Mouse (Mus musculus) cerebellum, adult 8-10 months (tissue): Measurements from ENCODE around the gene Klhl12.
A peak's percentile ranks its signal among the peaks of the same experiment; 100 is the strongest.
"Not testable (repeated sequence)": the region's sequence is repeated elsewhere in the genome, so short reads cannot be mapped to it uniquely, and the experiment has no call there.

Source experiments
- DNase-seq: peaks from one replicate; pipeline ENCODE4 v3.0.0; 2022

The Klhl12 gene

DNA sequence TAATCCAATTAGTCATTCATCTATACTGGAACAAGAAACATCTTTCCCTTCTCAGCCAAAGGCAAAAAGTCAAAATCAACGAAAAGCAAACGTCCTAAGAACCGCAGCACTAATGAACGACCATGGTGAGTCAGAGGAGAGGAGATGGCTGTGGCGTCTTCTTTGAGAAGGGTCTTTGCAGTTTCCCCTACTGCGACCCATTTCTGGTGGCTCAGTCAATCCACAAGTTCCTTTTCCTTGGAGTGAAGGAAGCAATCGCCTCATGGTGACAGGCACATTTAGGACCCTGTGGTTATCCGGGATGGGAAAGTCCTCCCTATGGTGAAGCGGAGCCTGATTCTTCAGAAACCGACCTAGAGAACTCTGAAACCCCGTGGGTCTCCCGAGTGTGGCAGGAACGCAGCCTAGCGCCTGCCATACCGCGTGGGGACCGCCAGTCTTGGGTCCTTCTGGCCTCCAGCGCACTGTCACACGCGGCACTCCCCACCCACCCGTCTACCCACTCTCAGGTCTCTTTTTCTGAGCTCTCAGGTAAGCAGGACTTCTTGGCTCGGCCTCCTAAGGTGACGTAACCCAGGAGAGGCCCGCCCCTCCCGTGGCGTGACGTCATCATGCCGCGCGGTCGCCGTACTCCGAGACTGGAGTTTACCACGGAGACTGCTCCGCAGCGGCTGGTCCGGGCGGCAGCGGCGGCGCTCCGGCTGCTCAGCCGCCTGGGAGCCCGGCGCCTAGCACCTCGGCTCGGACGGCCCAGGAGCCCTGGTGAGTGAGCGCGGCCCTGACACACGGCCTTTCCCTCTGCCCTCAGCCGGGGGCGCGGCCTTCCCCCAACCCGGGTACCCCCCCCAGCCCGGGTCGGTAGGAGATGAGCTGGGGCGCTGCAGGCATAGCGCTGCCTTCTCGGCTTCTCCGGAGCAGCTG lies at the start of gene Klhl12:
Gene Klhl12 (plus strand): TSS at position 628 of the 921 bp plus-strand sequence.
- peak; percentile 98 for DNase-seq

DNA sequence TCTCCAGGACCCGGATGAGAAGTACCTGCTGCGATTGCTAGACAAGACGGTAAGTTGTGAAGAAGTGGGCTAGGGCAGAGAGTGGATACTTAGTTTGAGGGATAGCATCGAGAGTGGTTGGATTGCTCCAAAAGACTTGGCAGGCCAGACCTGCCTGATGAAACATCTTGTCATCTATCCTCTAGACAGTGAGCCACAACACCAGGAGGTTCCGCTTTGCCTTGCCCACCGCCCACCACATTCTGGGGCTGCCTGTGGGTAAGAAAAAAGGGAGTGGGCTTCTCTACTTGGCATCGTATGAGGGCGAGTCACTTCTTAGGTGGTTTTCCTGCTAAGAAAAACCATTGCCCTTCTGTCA lies 48.9 kb upstream of the Klhl12 start:
- DNase-seq, result no peak

DNA sequence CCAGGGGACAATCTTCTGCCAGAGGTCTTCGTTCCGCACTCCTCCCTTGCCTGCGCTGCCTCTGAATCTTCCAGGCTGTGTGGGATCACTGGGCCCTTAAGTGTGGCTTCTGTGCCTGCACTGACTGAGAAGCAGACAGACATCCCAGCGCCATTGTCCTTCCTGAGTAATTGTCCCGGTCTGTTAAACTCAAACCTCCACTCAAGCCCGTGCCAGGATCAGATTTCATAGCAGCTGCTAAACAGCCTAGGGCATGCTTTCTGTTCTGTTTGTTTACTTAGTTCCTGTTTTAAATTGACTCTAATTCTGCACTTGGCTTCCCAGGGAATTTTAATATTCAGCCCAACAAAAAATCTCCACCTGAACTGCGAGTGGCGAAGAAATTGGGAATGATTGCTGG lies 47.3 kb upstream of the Klhl12 start:
- DNase-seq, result no peak

DNA sequence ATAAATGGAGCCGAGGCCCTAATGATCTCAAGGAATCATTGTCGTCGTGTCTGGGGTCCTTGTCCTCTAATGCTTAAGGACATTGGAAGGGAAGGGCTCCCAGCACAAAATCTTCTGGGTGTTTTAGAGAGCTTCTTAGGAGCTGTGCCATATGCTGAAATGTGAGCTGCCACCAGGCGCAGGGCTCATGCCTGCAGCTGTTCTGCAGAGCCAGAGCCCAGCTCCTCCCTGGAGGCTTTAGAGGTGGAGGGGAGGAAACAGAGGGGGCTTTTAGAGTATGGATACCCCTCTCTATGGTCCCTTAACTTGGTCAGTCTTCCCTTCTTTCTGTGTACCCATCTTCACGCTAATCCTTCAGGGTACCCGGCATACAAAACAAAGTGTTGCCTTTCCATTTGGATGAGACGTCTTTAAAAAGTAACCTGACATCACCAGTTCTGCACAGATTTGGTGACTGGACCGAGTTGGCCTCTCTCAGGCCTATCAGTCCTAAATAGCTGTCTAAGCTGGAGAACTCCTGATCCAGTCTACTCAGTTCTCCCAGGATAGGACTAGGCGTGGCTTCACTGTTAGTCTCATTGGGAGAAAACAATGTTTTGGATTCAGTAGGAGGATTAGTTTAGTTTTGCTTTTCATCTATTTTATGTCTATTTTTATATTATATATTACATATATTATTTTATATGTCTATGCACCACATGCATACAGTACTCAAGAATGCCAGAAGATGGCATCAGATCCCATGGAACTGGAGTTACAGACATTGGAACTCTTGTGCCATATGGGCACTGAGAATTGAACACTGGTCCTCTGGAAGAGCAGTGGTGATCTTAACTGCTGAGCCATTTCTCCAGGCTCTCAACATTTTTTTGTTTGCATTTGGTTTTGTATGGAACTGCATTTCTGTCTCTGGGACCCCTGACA lies 43.4 kb upstream of the Klhl12 start:
- DNase-seq, result no peak

DNA sequence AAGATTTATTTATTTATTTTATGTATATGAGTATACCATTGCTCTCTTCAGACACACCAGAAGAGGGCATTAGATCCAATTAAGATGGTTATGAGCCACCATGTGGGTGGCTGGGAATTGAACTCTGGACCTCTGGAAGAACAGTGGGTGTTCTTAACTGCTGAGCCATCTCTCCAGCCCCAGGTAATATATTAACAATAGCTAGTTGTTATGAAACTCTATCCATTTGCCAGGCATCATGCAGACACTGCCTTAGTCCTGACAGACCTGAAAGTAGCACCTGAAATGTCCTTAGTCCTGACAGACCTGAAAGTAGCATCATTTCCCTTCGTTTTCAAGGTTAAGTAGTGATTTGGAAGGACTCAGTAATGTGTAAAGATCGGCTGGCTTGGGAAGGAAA lies 41.3 kb upstream of the Klhl12 start:
- DNase-seq, result no peak

DNA sequence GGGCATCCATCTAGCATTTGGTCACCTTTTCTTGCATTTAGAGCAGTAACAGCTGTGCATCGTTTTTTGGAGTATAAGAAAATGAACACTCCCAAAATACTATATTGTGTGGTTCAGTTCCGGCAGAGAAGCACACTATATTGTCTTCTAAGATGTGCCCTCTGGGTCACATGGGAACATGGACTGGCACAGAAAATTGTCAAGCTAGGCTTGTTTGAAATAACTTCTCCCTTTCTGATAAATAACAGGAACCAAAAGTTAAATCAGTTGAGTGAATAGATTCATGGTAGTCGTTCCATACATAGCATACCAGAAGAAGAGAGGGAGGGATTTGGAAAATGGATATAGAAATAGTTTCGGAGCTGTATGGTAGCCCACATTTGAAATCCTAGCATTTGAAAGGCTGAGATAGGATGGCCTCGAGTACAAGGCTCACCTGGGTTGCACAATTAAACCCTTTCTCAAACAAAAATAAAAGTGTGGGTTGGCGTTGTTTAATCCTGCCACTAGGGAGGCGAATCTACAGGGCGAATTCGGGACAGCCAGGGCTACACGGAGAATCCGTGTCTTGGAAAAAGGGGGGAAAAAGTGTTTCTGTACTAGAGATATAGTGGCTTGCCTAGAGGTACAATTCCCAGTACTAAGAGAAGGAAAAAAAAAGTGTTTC lies 40.7 kb upstream of the Klhl12 start:
- DNase-seq, result no peak

DNA sequence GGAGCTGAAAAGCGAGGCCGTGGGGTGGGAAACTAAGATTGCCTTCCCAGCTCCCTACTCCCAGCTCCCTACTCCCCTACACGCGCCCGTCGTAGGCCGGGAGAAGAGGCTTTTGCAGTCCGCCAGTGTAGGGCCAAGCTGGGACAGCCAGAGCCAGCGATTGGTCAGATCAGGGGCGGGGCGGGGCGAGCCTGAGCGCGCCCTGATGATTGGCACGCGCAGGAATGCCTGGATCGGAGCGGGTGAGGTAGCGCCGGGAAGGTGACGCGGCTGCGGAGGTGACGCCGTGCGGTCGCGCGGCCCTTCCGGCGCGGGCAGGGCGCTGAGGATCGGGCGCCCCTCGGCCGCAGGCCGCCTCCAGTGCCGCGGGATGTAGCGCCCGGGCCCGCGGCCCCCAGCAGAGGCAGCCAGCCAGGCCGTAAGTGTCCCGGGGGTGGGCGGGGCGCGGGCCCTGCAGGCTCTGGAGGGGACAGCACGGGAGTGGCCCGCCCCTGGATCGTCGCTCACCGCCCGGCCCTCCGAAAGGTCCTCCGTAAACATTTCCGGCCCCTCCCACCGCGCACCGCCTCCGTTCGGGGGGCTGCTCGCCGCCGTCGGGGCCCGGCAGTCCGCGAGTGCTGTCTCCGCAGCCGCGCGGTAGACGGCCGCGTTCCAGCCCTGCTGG lies 40.0 kb upstream of the Klhl12 start, which contains the start of gene Adipor1:
Gene Adipor1 (plus strand): TSS at position 211 of the 664 bp plus-strand sequence.
- peak; percentile 96 for DNase-seq

DNA sequence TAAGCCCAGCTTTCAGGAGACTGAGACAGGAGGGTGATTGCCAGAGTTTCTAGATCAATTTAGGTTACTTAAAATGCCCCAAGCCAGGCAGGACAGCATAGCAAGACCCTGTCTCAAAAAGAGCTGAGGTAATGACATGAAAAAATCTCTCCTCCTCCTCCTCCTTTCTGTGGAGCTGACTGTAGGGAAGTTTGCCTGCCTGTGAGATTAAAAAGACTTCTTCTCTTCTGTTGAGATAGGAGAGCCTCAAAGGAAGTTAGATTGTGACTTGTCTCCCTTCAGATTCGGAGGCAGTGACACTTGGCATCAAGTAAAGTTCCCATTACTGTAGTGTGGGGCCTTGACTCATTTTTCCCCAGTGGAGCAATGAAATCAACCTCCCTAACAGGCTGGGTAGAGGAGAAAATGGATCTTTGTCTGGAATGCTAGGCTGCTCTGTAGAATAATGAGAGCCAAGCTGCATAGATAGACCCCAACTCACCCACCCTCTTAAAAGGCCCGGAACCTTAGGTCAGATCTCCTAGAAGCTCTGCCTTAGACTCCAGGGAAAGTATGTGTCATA lies 36.8 kb upstream of the Klhl12 start:
- no peak for DNase-seq

DNA sequence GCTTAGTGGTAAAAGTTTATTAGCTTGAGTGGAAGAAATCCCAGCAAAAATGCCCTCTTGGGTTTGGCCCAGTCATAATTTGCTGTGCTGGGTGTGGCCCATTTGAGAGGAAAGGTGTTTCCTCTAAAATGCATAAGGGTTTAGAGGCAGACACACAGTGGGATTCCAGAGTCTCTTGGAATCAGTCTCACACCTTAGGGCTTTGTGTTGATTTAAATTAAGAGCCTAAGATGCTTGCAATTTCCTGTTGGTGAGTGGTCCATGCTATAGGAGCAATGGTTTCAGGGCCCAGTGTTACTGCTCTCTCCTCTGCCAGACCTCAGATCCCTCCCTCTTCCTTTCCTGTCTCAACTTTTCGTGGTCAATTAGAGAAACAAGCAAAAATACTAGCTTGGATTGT lies 36.2 kb upstream of the Klhl12 start:
- DNase-seq, result no peak

DNA sequence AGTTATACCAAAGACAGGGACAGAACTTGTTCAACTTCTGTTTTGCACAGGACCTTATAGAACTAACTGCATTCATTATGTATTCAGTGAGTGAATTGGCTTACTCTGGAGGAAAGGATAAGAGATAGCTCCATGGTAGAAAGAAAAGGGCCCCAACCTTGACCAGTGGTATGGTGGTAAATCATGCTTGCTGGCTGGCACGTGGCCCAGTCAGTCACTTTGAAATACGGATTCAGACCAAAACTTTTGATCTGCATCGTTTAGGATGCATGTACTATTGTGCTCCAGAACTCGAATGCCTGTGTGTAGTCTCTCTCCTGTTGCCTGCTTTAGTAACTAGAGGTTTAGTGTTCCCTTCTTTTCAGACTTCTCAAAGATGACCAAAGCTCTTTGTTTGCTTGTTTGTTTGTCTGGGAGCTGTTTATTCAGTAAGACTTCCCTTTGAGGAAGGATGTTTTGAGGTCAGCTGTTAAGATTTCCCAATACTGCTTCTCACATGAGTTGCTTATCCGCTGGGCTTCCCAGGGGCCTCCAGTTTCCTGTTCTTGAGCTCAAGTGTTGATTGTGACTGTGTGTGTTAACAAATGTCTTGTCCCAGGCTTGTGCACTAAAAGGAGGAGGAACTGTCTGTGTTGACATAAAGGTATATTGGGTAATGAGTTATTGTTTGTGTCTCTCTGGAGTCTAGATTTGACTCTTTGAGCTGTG lies 35.4 kb upstream of the Klhl12 start:
- no peak for DNase-seq

DNA sequence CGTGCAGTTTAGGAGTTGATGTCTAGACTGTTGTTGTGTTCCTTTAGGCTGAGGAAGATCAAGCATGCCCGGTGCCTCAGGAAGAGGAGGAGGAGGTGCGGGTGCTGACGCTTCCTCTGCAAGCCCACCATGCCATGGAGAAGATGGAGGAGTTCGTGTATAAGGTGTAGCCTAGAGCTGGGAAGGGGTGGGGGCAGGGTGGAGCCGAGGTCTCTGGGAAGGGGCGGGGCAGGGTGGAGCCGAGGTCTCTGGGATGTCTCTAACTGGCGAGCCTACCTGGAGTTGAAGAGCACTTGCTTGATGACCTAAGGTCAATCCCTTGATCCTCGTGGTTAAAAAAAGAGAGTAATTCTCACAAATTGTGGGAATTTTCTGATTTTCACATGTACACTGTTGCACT lies 31.4 kb upstream of the Klhl12 start:
- DNase-seq, result no peak

DNA sequence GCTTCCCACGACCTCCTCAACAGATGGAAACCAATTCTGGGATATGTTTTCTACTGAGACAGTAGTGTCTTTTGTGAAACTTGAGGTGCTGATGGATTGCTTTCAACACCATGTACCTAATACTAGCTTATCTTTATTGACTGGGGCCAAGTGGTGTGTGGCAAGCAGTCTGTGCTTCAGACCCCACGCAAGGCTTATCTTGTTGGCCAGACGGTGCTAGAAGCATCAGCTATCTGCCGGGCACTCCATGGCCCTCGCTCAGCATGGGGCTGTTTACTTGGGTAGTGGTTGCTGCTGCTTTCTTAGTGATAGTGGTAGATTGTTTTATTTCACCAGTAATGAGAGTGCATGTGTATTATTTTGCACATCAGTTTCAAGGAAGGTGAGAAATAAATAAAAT lies 29.0 kb upstream of the Klhl12 start:
- DNase-seq, result no peak

DNA sequence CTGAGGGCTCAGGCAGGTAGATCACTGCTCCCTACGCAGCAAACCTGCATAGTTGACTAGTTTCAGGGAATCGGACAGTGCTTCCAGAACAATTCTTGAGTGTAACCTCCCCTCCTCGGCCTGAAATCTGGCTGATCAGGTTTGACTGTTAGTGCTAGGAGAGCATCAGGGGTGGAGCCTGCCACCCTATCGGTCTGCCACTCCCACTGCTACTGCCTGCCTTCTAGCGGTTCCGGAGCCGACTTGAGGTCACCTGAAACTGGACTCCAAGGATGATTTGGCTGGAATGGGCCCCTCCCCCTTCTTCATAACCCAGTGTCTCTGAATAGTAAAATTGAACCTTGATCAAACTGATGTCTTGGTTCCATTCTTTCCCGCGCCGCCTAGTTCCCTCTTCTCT lies 22.3 kb upstream of the Klhl12 start:
- no peak for DNase-seq

DNA sequence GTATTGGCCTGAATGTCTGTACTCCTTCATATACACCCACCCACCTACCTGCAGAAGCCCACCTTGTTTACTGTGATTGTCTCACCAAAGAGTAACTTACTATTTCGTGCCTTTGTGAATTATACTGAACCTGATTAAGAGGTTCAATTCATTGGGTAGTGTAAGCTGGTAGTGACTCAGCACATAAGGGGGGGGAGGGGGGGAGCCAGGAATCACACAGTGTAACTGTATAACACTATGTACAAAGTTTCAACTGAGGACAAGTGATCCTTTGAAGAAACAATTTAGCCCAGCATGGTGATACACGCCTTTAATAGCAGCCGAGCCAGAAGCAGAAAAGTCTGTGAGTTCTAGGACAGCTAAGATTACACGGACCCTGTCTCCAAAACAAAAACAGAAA lies 21.9 kb upstream of the Klhl12 start:
- no peak for DNase-seq

DNA sequence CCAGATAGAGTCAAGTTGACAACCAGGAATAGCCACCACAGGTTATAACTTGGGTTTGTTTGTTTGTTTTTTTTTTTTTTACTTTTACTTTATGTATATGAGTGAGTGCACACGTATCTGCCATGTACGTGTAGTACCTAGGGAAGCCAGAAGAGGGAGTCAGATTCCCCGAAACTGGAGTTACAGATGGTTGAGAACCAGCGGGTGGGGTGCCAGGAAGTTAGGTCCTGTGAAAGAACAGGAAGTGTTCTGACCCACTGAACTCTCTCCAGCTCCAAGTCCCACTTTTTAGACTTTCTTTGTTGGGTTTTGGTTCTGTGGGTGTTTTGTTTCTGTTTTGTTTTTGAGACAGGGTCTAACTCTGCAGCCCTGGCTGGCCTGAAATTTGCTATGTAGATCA lies 19.9 kb upstream of the Klhl12 start:
- DNase-seq, result no peak

DNA sequence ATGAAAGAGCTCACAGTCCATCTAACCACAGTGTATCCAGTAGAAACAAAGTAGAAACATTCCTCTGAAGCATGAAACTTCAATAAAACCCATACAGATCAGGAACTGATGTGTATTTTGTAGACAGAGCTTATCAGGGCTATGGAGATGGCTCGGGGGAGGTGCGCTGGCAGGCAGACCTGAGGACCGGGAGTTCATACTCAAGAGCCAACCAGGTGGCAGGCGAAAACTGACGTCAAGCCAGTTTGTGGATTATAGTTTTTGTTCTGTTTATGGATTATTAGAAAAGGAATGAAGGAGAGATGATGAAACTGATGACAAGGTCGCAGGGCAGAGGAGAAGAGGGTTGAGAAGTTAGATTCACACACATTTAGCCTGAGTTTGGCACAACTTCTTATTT lies 14.9 kb upstream of the Klhl12 start:
- no peak for DNase-seq

DNA sequence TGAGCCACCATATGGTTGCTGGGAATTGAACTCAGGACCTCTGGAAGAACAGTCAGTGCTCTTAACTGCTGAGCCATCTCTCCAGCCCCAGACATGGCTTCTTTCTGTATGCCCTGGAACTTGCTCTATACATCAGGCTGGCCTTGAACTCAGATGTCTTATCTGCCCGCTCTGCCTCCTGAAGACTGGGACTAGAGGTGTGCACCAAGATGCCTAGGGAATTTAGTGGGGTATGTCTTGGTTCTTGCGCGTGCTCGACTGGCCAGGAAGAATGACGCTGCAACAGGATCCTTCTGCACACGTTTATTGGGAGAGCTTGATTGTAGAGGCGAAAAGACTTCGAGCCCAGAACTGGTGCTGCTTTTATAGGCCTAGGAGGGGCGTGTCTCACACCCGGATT lies 13.6 kb upstream of the Klhl12 start:
- DNase-seq, result not testable (repeated sequence)

DNA sequence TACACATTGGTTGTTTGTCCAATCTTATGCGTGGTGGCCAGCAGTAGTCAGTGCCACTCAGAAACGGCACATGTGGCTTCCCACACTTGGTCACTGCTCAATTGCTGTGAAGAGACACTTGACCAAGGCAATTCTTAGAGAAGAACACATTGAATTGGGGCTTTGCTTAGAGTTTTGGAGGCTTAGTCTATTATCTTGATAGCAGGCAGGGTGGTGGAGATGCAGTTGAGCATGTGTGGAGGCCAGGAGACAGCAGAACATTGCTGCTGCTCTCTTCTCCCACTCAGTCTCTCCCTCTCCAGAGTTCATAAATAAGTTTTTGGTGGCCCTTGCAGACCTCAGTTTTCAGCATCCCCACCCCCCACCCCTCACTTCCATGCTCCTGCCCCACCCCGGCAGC lies 12.9 kb upstream of the Klhl12 start:
- no peak for DNase-seq

DNA sequence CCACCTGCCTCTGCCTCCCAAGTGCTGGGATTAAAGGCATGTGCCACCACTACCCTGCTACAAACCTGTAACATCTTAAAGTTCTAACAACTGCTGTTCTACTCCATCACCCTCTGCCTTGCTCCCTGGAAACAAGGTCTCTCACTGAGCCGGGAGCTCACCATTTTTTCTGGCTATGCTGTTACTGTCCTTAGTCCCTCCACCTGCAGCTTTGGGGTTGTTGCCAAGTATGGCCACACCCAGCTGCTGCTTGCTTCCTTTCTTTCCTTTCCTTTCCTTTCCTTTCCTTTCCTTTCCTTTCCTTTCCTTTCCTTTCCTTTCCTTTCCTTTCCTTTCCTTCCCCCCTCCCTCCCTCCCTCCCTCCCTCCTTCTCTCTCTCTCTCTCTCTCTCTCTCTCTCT lies 12.0 kb upstream of the Klhl12 start:
- DNase-seq, result not testable (repeated sequence)

DNA sequence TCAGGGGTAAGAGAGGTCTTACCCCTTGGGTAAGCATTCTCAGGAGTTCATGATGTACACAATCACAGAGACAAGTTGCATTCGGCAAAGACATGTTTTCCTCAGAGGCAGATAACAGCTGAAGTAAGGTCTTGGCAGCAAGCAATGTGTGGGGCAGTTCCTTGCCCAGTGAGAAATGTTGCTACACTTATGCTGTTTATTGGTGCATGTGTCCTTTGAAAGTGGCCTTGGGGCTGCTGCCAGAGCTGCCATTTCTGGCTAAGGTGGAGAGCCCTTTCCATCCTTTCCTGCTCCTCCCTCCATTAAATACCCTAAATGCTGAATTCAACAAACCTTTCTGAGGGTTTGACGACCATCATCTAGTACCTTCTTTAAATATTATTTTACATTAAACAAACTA lies 9.9 kb upstream of the Klhl12 start:
- DNase-seq, result no peak

DNA sequence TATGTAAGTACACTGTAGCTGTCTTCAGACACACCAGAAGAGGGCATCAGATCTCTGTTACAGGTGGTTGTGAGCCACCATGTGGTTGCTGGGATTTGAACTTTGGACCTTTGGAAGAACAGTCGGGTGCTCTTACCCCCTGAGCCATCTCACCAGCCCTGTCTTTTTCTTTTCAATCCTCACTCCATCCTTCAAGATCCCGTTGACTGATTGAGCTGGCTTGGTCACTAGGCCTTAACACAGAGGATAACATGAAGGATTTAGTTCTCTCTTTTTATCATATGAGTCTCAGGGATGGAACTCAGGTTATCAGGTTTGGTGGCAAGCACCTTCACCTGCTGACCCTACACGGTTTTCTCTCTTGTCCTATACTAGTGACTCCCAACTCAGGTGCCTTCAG lies 6.8 kb upstream of the Klhl12 start:
- DNase-seq, result not testable (repeated sequence)

DNA sequence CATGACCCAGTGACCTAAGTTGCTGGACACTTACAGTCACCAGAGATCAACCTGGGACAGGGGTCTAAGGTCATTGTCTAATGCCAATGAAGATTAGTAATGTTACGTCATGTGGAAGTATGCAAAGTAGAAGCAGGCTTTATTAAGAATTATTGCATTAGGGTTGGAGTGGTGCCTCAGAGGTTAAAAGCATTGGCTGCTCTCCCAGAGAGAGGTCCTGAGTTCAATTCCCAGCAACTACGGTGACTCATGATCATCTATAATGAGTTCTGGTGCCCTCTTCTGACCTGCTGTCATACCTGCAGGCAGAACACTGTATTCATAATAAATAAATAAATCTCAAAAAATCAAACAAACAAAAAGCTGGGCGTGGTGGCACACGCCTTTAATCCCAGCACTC lies 5.1 kb upstream of the Klhl12 start:
- no peak for DNase-seq
